In the genomic region with DNA sequence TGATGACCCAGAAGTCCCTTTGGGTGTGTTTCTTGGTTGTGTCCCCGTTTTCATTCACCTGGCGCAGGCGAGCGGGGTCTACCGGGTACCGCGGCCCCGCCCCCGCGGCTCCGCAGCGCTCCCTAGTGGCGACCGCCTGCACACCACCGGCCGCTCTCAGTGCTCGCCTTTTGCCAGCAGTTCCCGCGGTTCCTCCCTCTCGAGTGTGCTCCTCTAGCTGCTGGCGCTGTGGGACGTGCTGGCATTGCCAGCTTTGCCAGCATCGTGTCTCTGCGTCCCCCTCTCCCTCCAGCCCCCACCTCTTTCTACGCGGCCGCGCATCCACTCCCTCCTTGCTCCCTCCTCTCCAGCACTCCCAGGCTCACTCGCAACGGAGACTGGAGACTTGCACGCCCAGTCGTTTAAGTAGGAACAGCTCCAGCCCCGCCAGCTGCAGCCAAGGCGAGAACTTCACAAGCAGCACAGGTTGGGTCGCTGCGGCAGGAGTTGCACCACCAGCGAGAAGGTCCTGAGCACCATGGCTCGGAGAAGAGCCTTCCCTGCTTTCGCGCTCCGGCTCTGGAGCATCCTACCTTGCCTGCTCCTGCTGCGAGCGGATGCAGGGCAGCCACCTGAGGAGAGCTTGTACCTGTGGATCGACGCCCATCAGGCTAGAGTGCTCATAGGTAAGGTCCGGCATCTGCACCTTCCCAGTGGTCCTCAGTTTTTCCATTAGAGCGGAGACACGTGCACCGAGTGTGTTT, we compare ENCODE assay signal across 8 mouse cellular contexts. TPM values are rescaled to one million over a fixed set of nuclear protein-coding genes. Genes with fewer than 3 reads are reported as not detected.
DNase-seq lines count a peak whose midpoint lies in the region; ATAC-seq and TF ChIP-seq lines count a peak whose summit lies in the region.

TSS of gene Wif1 (plus strand) at position 135 of the 743 bp plus-strand sequence.

- no peak for TF ChIP-seq EP300 in CH12.LX (IDR thresholded peaks at IDR 0.05; ENCODE audit: low read length)

- H3K4me3 ChIP-seq in CH12.LX (replicated peaks in 1 of 3; ENCODE audit: low read depth in 2 of 3, low read length in 2 of 3, poor library complexity in 1 of 3), result peak within 1 kb of the TSS; percentile 54 to 69 (median 58)
- peak within 1 kb of the TSS; percentile 54 for H3K4me3 ChIP-seq in brown adipose tissue, adult 24 weeks (ENCODE audit: insufficient read depth, low read depth, low read length)
- peak within 1 kb of the TSS; percentile 66 for H3K4me3 ChIP-seq in heart, embryonic 15.5 days
- H3K4me3 ChIP-seq in neural tube, embryonic 14.5 days (ENCODE audit: low read depth, low read length), result peak within 1 kb of the TSS; percentile 49
- H3K4me3 ChIP-seq in testis, adult 2 months (ENCODE audit: control insufficient read depth, low read depth, low read length), result peak within 1 kb of the TSS; percentile 89

- peak; percentile 8 to 80; a peak in 2 of 4 replicates for TF ChIP-seq CTCF in CH12.LX (conservative IDR thresholded peaks at IDR 0.05 in 1 of 2, IDR thresholded peaks at IDR 0.05 in 1 of 2; ENCODE audit: low read depth in 2 of 2, low read length in 2 of 2)
- TF ChIP-seq CTCF in testis, adult 2 months (IDR thresholded peaks at IDR 0.05; ENCODE audit: control insufficient read depth, insufficient read depth, insufficient replicate concordance, low read depth, low read length), result peak; percentile 92

- H3K9ac ChIP-seq in CH12.LX (ENCODE audit: insufficient read depth, low read depth), result peak within 1 kb of the TSS; percentile 9; the same call in 1 of the 2 replicates
- H3K9ac ChIP-seq in heart, embryonic 15.5 days, result peak within 1 kb of the TSS; percentile 67
- peak within 1 kb of the TSS; percentile 42 for H3K9ac ChIP-seq in neural tube, embryonic 14.5 days (replicated peaks; ENCODE audit: low read depth, low read length)

- H3K4me1 ChIP-seq in CH12.LX (ENCODE audit: control insufficient read depth in 1 of 2, insufficient read depth in 2 of 2), result peaks cover 5 to 9% of the 10 kb centered on the region in 2 experiments
- 0 out of 2 replicates have a peak, but pooled peaks cover 5% of the 10 kb centered on the region for H3K4me1 ChIP-seq in brown adipose tissue, adult 24 weeks (ENCODE audit: control insufficient read depth, insufficient read depth, insufficient read length, low read length)
- peaks cover 9% of the 10 kb centered on the region for H3K4me1 ChIP-seq in heart, embryonic 15.5 days (replicated peaks)
- 0 out of 2 replicates have a peak, but pooled peaks cover 8% of the 10 kb centered on the region for H3K4me1 ChIP-seq in neural tube, embryonic 14.5 days (ENCODE audit: control insufficient read depth, insufficient read depth, low read length)
- peaks cover 12% of the 10 kb centered on the region for H3K4me1 ChIP-seq in testis, adult 2 months (ENCODE audit: control insufficient read depth, insufficient read depth, low read length)

- dilution Hi-C loops in CH12.LX (cut with MboI; ENCODE audit: extremely low pct_ligation_motif_present, extremely low pct_unique_long_range_greater_than_20kb, low sequenced_read_pairs), result no loop called here

- H3K36me3 ChIP-seq in CH12.LX (replicated peaks in 1 of 2; ENCODE audit: control insufficient read depth in 1 of 2, insufficient read depth in 1 of 2, low read length in 1 of 2), result no peaks in the 10 kb centered on the region
- H3K36me3 ChIP-seq in heart, embryonic 15.5 days, result no peaks in the 10 kb centered on the region
- no peaks in the 10 kb centered on the region for H3K36me3 ChIP-seq in neural tube, embryonic 14.5 days (ENCODE audit: control insufficient read depth, insufficient read depth, low read length)
- H3K36me3 ChIP-seq in testis, adult 2 months (ENCODE audit: control insufficient read depth, insufficient read depth, low read length), result no peaks in the 10 kb centered on the region

- TF ChIP-seq RAD21 in CH12.LX (IDR thresholded peaks at IDR 0.05; ENCODE audit: low read depth, low read length), result no peak; the same call in 1 of the 2 replicates

- no peaks in the 10 kb centered on the region for H3K9me3 ChIP-seq in CH12.LX (replicated peaks; ENCODE audit: low read length)
- no peaks in the 10 kb centered on the region for H3K9me3 ChIP-seq in heart, embryonic 15.5 days (replicated peaks)
- no peaks in the 10 kb centered on the region for H3K9me3 ChIP-seq in neural tube, embryonic 14.5 days (ENCODE audit: control insufficient read depth, low read length)

- 2% methylated on average over 49 of the region's 49 CpGs for WGBS in heart, embryonic 15.5 days
- under 1% methylated on average over 48 of the region's 49 CpGs for WGBS in neural tube, embryonic 14.5 days

- no peak for TF ChIP-seq POLR2A in CH12.LX (IDR thresholded peaks at IDR 0.05; ENCODE audit: low read depth, low read length)
- no peak for TF ChIP-seq POLR2A in testis, adult 2 months (IDR thresholded peaks at IDR 0.05; ENCODE audit: control insufficient read depth, low read depth, low read length)

- H3K27ac ChIP-seq in CH12.LX (ENCODE audit: insufficient read depth, low read depth), result no peak within 1 kb of the TSS
- H3K27ac ChIP-seq in brown adipose tissue, adult 24 weeks (replicated peaks; ENCODE audit: low read depth, low read length), result no peak within 1 kb of the TSS
- peak within 1 kb of the TSS; percentile 16 for H3K27ac ChIP-seq in heart, embryonic 15.5 days
- H3K27ac ChIP-seq in neural tube, embryonic 14.5 days (ENCODE audit: low read depth, low read length), result no peak within 1 kb of the TSS
- H3K27ac ChIP-seq in testis, adult 2 months (ENCODE audit: control insufficient read depth, insufficient read depth, low read depth, low read length), result no peak within 1 kb of the TSS

- peak within 1 kb of the TSS; percentile 79 for H3K4me2 ChIP-seq in CH12.LX (ENCODE audit: insufficient read depth, low read depth, poor library complexity, severe bottlenecking)
- peak within 1 kb of the TSS; percentile 98 for H3K4me2 ChIP-seq in heart, embryonic 15.5 days
- H3K4me2 ChIP-seq in neural tube, embryonic 14.5 days (ENCODE audit: low read depth, low read length), result peak within 1 kb of the TSS; percentile 92

- H3K27me3 ChIP-seq in CH12.LX (replicated peaks), result peaks cover 6% of the 10 kb centered on the region
- peaks cover 4% of the 10 kb centered on the region; the same call in 1 of the 2 replicates for H3K27me3 ChIP-seq in heart, embryonic 15.5 days
- H3K27me3 ChIP-seq in neural tube, embryonic 14.5 days (ENCODE audit: control insufficient read depth, insufficient read depth, low read length), result peaks cover 7% of the 10 kb centered on the region; the same call in 1 of the 2 replicates
- no peaks in the 10 kb centered on the region for H3K27me3 ChIP-seq in testis, adult 2 months (ENCODE audit: control insufficient read depth, insufficient read depth, low read length)

- peak; percentile 55 for DNase-seq in CH12.LX (ENCODE audit: extremely low read depth)
- peak; percentile 82 for DNase-seq in kidney, postnatal 14 days
- DNase-seq in lung, adult 18-20 months, result peak; percentile 68 to 71

- ATAC-seq in erythroid progenitor cell, adult 5-6 weeks (replicated peaks; ENCODE audit: low FRiP score, poor library complexity, severe bottlenecking), result peak; percentile 61; the same call in 1 of the 2 replicates
- peak; percentile 88 for ATAC-seq in heart, embryonic 15.5 days (replicated peaks; ENCODE audit: insufficient number of reproducible peaks, insufficient read depth, low FRiP score, low read depth)
- peak; percentile 97 for ATAC-seq in neural tube, embryonic 14.5 days (ENCODE audit: low read depth)

- H3K79me2 ChIP-seq in CH12.LX (replicated peaks; ENCODE audit: control insufficient read depth, extremely low read depth, insufficient read depth, poor library complexity, severe bottlenecking), result no peaks in the 10 kb centered on the region

- in situ Hi-C loops in CH12.LX (cut with MboI; ENCODE audit: low pct_ligation_motif_present, low pct_unique_long_range_greater_than_20kb, low sequenced_read_pairs), result no loop called here

TF ChIP-seq in CH12.LX, 34 proteins besides CTCF, POLR2A, EP300 and RAD21:
- TF ChIP-seq NELFE (IDR thresholded peaks at IDR 0.05; ENCODE audit: low read depth, low read length) (no peak), MXI1 (IDR thresholded peaks at IDR 0.05; ENCODE audit: low read depth, low read length) (no peak), TBP (conservative IDR thresholded peaks at IDR 0.05; ENCODE audit: low read depth, low read length) (no peak), SMC3 (IDR thresholded peaks at IDR 0.05; ENCODE audit: low read depth, low read length) (peak; percentile 49), IRF4 (IDR thresholded peaks at IDR 0.05; ENCODE audit: low read depth, low read length) (no peak), HCFC1 (IDR thresholded peaks at IDR 0.05; ENCODE audit: low read depth, low read length) (0 out of 2 replicates have a peak, but pooled peaks have one; percentile 12), PAX5 (IDR thresholded peaks at IDR 0.05; ENCODE audit: low read length) (no peak)

RNA-seq across cellular contexts. Expression of gene Wif1, which starts in this region (rescaled TPM):
- not detected in 2 replicates for total RNA-seq in CH12.LX (2012; rRNA removed)
- not detected in 2 replicates for total RNA-seq in CH12.LX (2014; rRNA removed)
- polyA plus RNA-seq in CH12.LX (2012; ENCODE audit: insufficient read length, low read depth), result not detected in 2 replicates
- not detected in 2 replicates for polyA plus RNA-seq in brown adipose tissue, adult 24 weeks (2012; ENCODE audit: insufficient read depth, insufficient read length, missing spikeins)
- not detected in 2 replicates for total RNA-seq in erythroid progenitor cell, adult 5-6 weeks (2015; ENCODE audit: low replicate concordance)
- total RNA-seq in erythroid progenitor cell, adult 5-6 weeks (2017; ENCODE audit: low replicate concordance), result not detected in 2 replicates
- 16.8 and 25.1 TPM in 2 replicates for polyA plus RNA-seq in heart, embryonic 15.5 days (2015; fragmentation: Nextera tagmentation; extraction: Ambion mirVana)
- polyA plus RNA-seq in neural tube, embryonic 14.5 days (2014; fragmentation: Nextera tagmentation; extraction: Ambion mirVana), result 3.9 and 5.2 TPM in 2 replicates
- polyA plus RNA-seq in testis, adult 2 months (2012; rRNA removed), result 0.23 and 0.64 TPM in 2 replicates

Comparison
In these comparisons a context has a peak if more than half of its experiments do, and no peak if none do; other contexts are left out.
1. Peak in DNase-seq, H3K4me3 ChIP-seq, H3K9ac ChIP-seq and H3K4me2 ChIP-seq in CH12.LX; RNA of the gene not detected or under 1 TPM.
2. Peak in ATAC-seq in erythroid progenitor cell, adult 5-6 weeks; RNA of the gene not detected or under 1 TPM.
3. H3K9ac ChIP-seq: peak in every context shown above with its lines; median percentile 67 in heart, embryonic 15.5 days; 42 in neural tube, embryonic 14.5 days; 9 in CH12.LX.